In the genomic region with DNA sequence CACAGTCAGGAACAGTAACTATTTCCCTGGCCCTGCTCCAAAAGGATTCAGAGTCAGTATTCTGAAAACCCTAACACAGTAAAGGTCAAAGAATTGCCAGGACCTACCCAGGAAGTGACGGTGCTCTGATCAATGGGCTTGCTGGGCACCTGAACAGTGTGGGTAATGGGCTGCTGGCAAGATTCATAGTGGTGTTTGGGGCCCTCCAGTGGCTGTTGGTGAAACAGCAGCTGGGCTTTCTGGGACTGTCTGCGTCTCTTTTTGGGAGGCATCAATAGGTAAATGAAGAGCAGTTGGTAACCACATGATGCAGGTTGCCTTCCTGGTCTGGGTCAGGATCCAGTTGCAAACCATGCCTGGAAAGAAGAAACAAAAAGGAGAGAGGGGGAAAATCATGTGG, we compare ENCODE assay signal across 9 mouse cellular contexts. TPM values are rescaled to one million over a fixed set of nuclear protein-coding genes. Genes with fewer than 3 reads are reported as not detected.
DNase-seq lines count a peak whose midpoint lies in the region; ATAC-seq and TF ChIP-seq lines count a peak whose summit lies in the region.
"Had no signal": no experiment of that assay in that cellular context is flagged by ENCODE, and none has a peak within 500 bp of the region (broad histone marks: within the 10 kb centered on the region; RNA-seq: fewer than 3 reads in every experiment).

No protein-coding gene starts in this region.

- WGBS in hindbrain, embryonic 11.5 days: 22% methylated on average over 2 of the region's 2 CpGs
- WGBS in hindbrain, embryonic 16.5 days: 4% methylated on average over 2 of the region's 2 CpGs
- 3% methylated on average over 2 of the region's 2 CpGs for WGBS in midbrain, postnatal 0 days

- DNase-seq in hindbrain, embryonic 11.5 days (ENCODE audit: low spot score): peak; percentile 81
- peak; percentile 32 for DNase-seq in G1E (ENCODE audit: low spot score)
- peak; percentile 76 for DNase-seq in cerebellum, adult 9-10 months
- peak; percentile 36 to 67 for DNase-seq in gastrocnemius, postnatal 36 days
- DNase-seq in layer of hippocampus, postnatal 25 days (ENCODE audit: extremely low spot score in 1 of 2, low spot score in 1 of 2): peak; percentile 66 to 82
- peak; percentile 73 for DNase-seq in midbrain, postnatal 0 days (ENCODE audit: low spot score)
- peak; percentile 50 to 53 for DNase-seq in spleen, postnatal 36 days (ENCODE audit: low spot score in 2 of 2)

- no peak overlapping the region for H3K4me3 ChIP-seq in hindbrain, embryonic 11.5 days (ENCODE audit: low read depth, low read length)
- no peak overlapping the region for H3K4me3 ChIP-seq in hindbrain, embryonic 16.5 days (ENCODE audit: low read length)
- H3K4me3 ChIP-seq in G1E (ENCODE audit: low read depth, low read length): no peak overlapping the region
- H3K4me3 ChIP-seq in midbrain, postnatal 0 days (ENCODE audit: low read depth, low read length): no peak overlapping the region
- H3K4me3 ChIP-seq: limb, embryonic 12.5 days had no signal

- H3K4me1 ChIP-seq in hindbrain, embryonic 11.5 days (replicated peaks; ENCODE audit: control insufficient read depth, insufficient read depth, low read length): peaks cover 5% of the 10 kb centered on the region; the same call in 1 of the 2 replicates
- H3K4me1 ChIP-seq in hindbrain, embryonic 16.5 days (ENCODE audit: control insufficient read depth, insufficient read depth, low read depth, low read length): peaks cover 31% of the 10 kb centered on the region
- H3K4me1 ChIP-seq in G1E (ENCODE audit: insufficient read depth, low read depth, low read length): peaks cover 59% of the 10 kb centered on the region
- H3K4me1 ChIP-seq in midbrain, postnatal 0 days (ENCODE audit: insufficient read depth, low read length): peaks cover 8% of the 10 kb centered on the region

- peak; percentile 70 for TF ChIP-seq CTCF in G1E (IDR thresholded peaks at IDR 0.05; ENCODE audit: low read depth, low read length)
- peak; percentile 94 for TF ChIP-seq CTCF in midbrain, postnatal 0 days (IDR thresholded peaks at IDR 0.05)

- peaks cover 7% of the 10 kb centered on the region; the same call in 1 of the 2 replicates for H3K36me3 ChIP-seq in hindbrain, embryonic 11.5 days (ENCODE audit: control insufficient read depth, insufficient read depth, low read length)
- peaks cover 12% of the 10 kb centered on the region for H3K36me3 ChIP-seq in hindbrain, embryonic 16.5 days (ENCODE audit: control insufficient read depth, insufficient read depth, low read length)
- H3K36me3 ChIP-seq in G1E (replicated peaks): peaks cover 49% of the 10 kb centered on the region
- H3K36me3 ChIP-seq in midbrain, postnatal 0 days (ENCODE audit: insufficient read depth, low read length): 0 out of 2 replicates have a peak, but pooled peaks cover 5% of the 10 kb centered on the region

- intact Hi-C loops in gastrocnemius, postnatal 36 days (cut with DNase I): loop anchor here (2.0 to 5.0 kb wide), 2 partner anchors 40 to 127 kb away; no protein-coding TSS in a partner anchor

- H3K27me3 ChIP-seq in hindbrain, embryonic 11.5 days (ENCODE audit: control insufficient read depth, insufficient read depth, low read length): no peaks in the 10 kb centered on the region
- no peaks in the 10 kb centered on the region for H3K27me3 ChIP-seq in hindbrain, embryonic 16.5 days (replicated peaks; ENCODE audit: control insufficient read depth, insufficient read depth, low read length)
- H3K27me3 ChIP-seq in G1E (ENCODE audit: insufficient read depth, low read length): no peaks in the 10 kb centered on the region
- H3K27me3 ChIP-seq in midbrain, postnatal 0 days (ENCODE audit: insufficient read depth, low read length): no peaks in the 10 kb centered on the region
- H3K27me3 ChIP-seq: limb, embryonic 12.5 days had no signal

- H3K9me3 ChIP-seq in hindbrain, embryonic 11.5 days (ENCODE audit: control insufficient read depth, low read length): no peaks in the 10 kb centered on the region
- H3K9me3 ChIP-seq in hindbrain, embryonic 16.5 days (ENCODE audit: control insufficient read depth, low read length): no peaks in the 10 kb centered on the region
- no peaks in the 10 kb centered on the region for H3K9me3 ChIP-seq in G1E (replicated peaks)
- no peaks in the 10 kb centered on the region for H3K9me3 ChIP-seq in midbrain, postnatal 0 days (ENCODE audit: low read length)
- H3K9me3 ChIP-seq: limb, embryonic 12.5 days had no signal

- H3K27ac ChIP-seq in hindbrain, embryonic 11.5 days (ENCODE audit: low read depth, low read length): no peak overlapping the region
- no peak overlapping the region for H3K27ac ChIP-seq in hindbrain, embryonic 16.5 days (ENCODE audit: low read depth, low read length)
- no peak overlapping the region for H3K27ac ChIP-seq in midbrain, postnatal 0 days (ENCODE audit: low read depth, low read length)
- H3K27ac ChIP-seq: limb, embryonic 12.5 days had no signal

- no peak overlapping the region for H3K4me2 ChIP-seq in hindbrain, embryonic 11.5 days (replicated peaks; ENCODE audit: low read depth, low read length)
- H3K4me2 ChIP-seq in hindbrain, embryonic 16.5 days (ENCODE audit: low read length): no peak overlapping the region
- no peak overlapping the region for H3K4me2 ChIP-seq in midbrain, postnatal 0 days (ENCODE audit: low read depth, low read length, poor library complexity, severe bottlenecking)
- H3K4me2 ChIP-seq: limb, embryonic 12.5 days had no signal

- H3K9ac ChIP-seq in hindbrain, embryonic 11.5 days (ENCODE audit: low read depth, low read length): no peak overlapping the region
- no peak overlapping the region for H3K9ac ChIP-seq in hindbrain, embryonic 16.5 days (ENCODE audit: low read depth, low read length)
- no peak overlapping the region for H3K9ac ChIP-seq in midbrain, postnatal 0 days (replicated peaks; ENCODE audit: low read length, poor library complexity, severe bottlenecking)
- H3K9ac ChIP-seq: limb, embryonic 12.5 days had no signal

- no peak for ATAC-seq in hindbrain, embryonic 11.5 days (ENCODE audit: low FRiP score)
- no peak for ATAC-seq in hindbrain, embryonic 16.5 days
- no peak for ATAC-seq in G1E (ENCODE audit: extremely low read depth, insufficient number of reproducible peaks, low FRiP score, poor library complexity, severe bottlenecking)
- no peak for ATAC-seq in midbrain, postnatal 0 days (ENCODE audit: low FRiP score)

RNA-seq across cellular contexts. Expression of a gene that starts 3.3 kb away (rescaled TPM):
- polyA plus RNA-seq in hindbrain, embryonic 11.5 days (2014; fragmentation: Nextera tagmentation; extraction: Ambion mirVana): 15.7 and 23.4 TPM in 2 replicates
- polyA plus RNA-seq in hindbrain, embryonic 16.5 days (2015; fragmentation: Nextera tagmentation; extraction: Ambion mirVana): 17.7 and 19.9 TPM in 2 replicates
- total RNA-seq in G1E (2014; fragmentation: Nextera tagmentation): 29.6 and 32.4 TPM in 2 replicates
- total RNA-seq in G1E (2017): 4.5 and 5.2 TPM in 2 replicates
- 5.6 and 6.0 TPM in 2 replicates for polyA plus RNA-seq in G1E (2012)
- total RNA-seq in gastrocnemius, postnatal 36 days (2021): 1 to 10 TPM; 5.8 to 6.6 TPM
- total RNA-seq in layer of hippocampus, postnatal 25 days (2021): 10 to 100 TPM; 21.9 to 22.9 TPM
- 14.1 and 14.3 TPM in 2 replicates for total RNA-seq in midbrain, postnatal 0 days (2014; rRNA removed)
- 11.7 and 14.7 TPM in 2 replicates for polyA plus RNA-seq in midbrain, postnatal 0 days (2015; fragmentation: Nextera tagmentation; extraction: Ambion mirVana)

RNA-seq across cellular contexts. Expression of a gene that starts 3.7 kb away (rescaled TPM):
- 164 and 173 TPM in 2 replicates for polyA plus RNA-seq in hindbrain, embryonic 11.5 days (2014; fragmentation: Nextera tagmentation; extraction: Ambion mirVana)
- polyA plus RNA-seq in hindbrain, embryonic 16.5 days (2015; fragmentation: Nextera tagmentation; extraction: Ambion mirVana): 67.4 and 82.0 TPM in 2 replicates
- total RNA-seq in G1E (2014; fragmentation: Nextera tagmentation) (52.4 and 52.8 TPM in 2 replicates), G1E (2017) (66.0 and 66.5 TPM in 2 replicates)
- polyA plus RNA-seq in G1E (2012): 82.8 and 84.1 TPM in 2 replicates
- total RNA-seq in gastrocnemius, postnatal 36 days (2021): 1 to 10 TPM; 5.2 to 6.6 TPM
- 10 to 100 TPM; 19.5 to 20.3 TPM for total RNA-seq in layer of hippocampus, postnatal 25 days (2021)
- 20.7 and 21.8 TPM in 2 replicates for total RNA-seq in midbrain, postnatal 0 days (2014; rRNA removed)
- polyA plus RNA-seq in midbrain, postnatal 0 days (2015; fragmentation: Nextera tagmentation; extraction: Ambion mirVana): 50.8 and 51.2 TPM in 2 replicates

RNA-seq across cellular contexts. Expression of a gene that starts 3.8 kb away (rescaled TPM):
- 39.6 and 46.1 TPM in 2 replicates for polyA plus RNA-seq in hindbrain, embryonic 11.5 days (2014; fragmentation: Nextera tagmentation; extraction: Ambion mirVana)
- 7.2 and 9.5 TPM in 2 replicates for polyA plus RNA-seq in hindbrain, embryonic 16.5 days (2015; fragmentation: Nextera tagmentation; extraction: Ambion mirVana)
- total RNA-seq in G1E (2014; fragmentation: Nextera tagmentation) (82.2 and 121 TPM in 2 replicates), G1E (2017) (18.9 and 21.4 TPM in 2 replicates)
- 72.3 and 76.3 TPM in 2 replicates for polyA plus RNA-seq in G1E (2012)
- 1 to 10 TPM in 1 of 2 experiments, under 1 TPM in 1; 0.62 to 1.0 TPM for total RNA-seq in gastrocnemius, postnatal 36 days (2021)
- 1 to 10 TPM; 1.6 to 2.0 TPM for total RNA-seq in layer of hippocampus, postnatal 25 days (2021)
- 4.8 and 8.5 TPM in 2 replicates for total RNA-seq in midbrain, postnatal 0 days (2014; rRNA removed)
- polyA plus RNA-seq in midbrain, postnatal 0 days (2015; fragmentation: Nextera tagmentation; extraction: Ambion mirVana): 2.5 and 2.9 TPM in 2 replicates

RNA-seq across cellular contexts. Expression of a gene that starts 16.3 kb away (rescaled TPM):
- polyA plus RNA-seq in hindbrain, embryonic 11.5 days (2014; fragmentation: Nextera tagmentation; extraction: Ambion mirVana): 0.40 and 0.42 TPM in 2 replicates
- polyA plus RNA-seq in hindbrain, embryonic 16.5 days (2015; fragmentation: Nextera tagmentation; extraction: Ambion mirVana): 0.61 and 0.82 TPM in 2 replicates
- total RNA-seq in G1E (2014; fragmentation: Nextera tagmentation) (not detected in 2 replicates), G1E (2017) (0.11 and 0.23 TPM in 2 replicates)
- not detected in 2 replicates for polyA plus RNA-seq in G1E (2012)
- not detected for total RNA-seq in gastrocnemius, postnatal 36 days (2021)
- 1 to 10 TPM in 1 of 2 experiments, under 1 TPM in 1; 0.94 to 1.2 TPM for total RNA-seq in layer of hippocampus, postnatal 25 days (2021)
- 1.0 and 2.0 TPM in 2 replicates for total RNA-seq in midbrain, postnatal 0 days (2014; rRNA removed)
- 0.29 and 0.39 TPM in 2 replicates for polyA plus RNA-seq in midbrain, postnatal 0 days (2015; fragmentation: Nextera tagmentation; extraction: Ambion mirVana)

RNA-seq across cellular contexts. Expression of a gene that starts 16.3 kb away (rescaled TPM):
- not detected in 2 replicates for polyA plus RNA-seq in hindbrain, embryonic 11.5 days (2014; fragmentation: Nextera tagmentation; extraction: Ambion mirVana)
- polyA plus RNA-seq in hindbrain, embryonic 16.5 days (2015; fragmentation: Nextera tagmentation; extraction: Ambion mirVana): not detected in 2 replicates
- total RNA-seq in G1E (2014; fragmentation: Nextera tagmentation) (not detected in 2 replicates), G1E (2017) (not detected in 2 replicates)
- polyA plus RNA-seq in G1E (2012): not detected in 2 replicates
- total RNA-seq in gastrocnemius, postnatal 36 days (2021): not detected
- not detected for total RNA-seq in layer of hippocampus, postnatal 25 days (2021)
- total RNA-seq in midbrain, postnatal 0 days (2014; rRNA removed): not detected in 2 replicates
- not detected in 2 replicates for polyA plus RNA-seq in midbrain, postnatal 0 days (2015; fragmentation: Nextera tagmentation; extraction: Ambion mirVana)
- polyA plus RNA-seq: limb, embryonic 12.5 days had no signal
